Mouse (Mus musculus) liver, postnatal 0 days (tissue): ENCODE data around the gene Rgl1.

ENCODE experiments used
- CTCF ChIP-seq: sonication (generic); IDR thresholded peaks from 2 replicates; pipeline ENCODE4 v1.5.1; 2016; ENCODE audit warnings: antibody characterized with exemption, low read depth
- EP300 ChIP-seq: IDR thresholded peaks from 2 replicates; pipeline ENCODE4 v1.6.1; 2016; ENCODE audit warnings: antibody characterized with exemption, low read depth, mild to moderate bottlenecking

- no peak for TF ChIP-seq CTCF
- TF ChIP-seq EP300, result no peak
Observed at GRCm38 (mm10) chr1:152681116-152681515, 85.0 kb downstream of the Rgl1 start.
